Mouse (Mus musculus) MEL (cell line): ENCODE data around the gene Taf6l. TPM values are rescaled to one million over a fixed set of nuclear protein-coding genes. Genes with fewer than 3 reads are reported as not detected.

Source experiments
- DNase-seq: peaks from one replicate; pipeline ENCODE4 v3.0.0; 2011; ENCODE audit warnings: low read depth, low spot score
- H3K27ac ChIP-seq: 2 replicates; pipeline ENCODE4 v1.5.1; 2012; ENCODE audit warnings: low read depth, mild to moderate bottlenecking, control low read depth, low read length, moderate library complexity; ENCODE audit not compliant: control insufficient read depth
- H3K27me3 ChIP-seq, 2 experiments: fragments of 150-350 bp in 1 of 2; sonication (generic) in 1 of 2; 2 replicates each; pipeline ENCODE4 v1.6.1; 2012; ENCODE audit warnings: low read length in 2 of 2, mild to moderate bottlenecking in 2 of 2, improper control_type of control experiment in 1 of 2, moderate library complexity in 1 of 2; ENCODE audit not compliant: insufficient read depth in 2 of 2, control insufficient read depth in 1 of 2
- H3K36me3 ChIP-seq, 2 experiments: 2 replicates each; pipeline ENCODE4 v1.6.1; 2012 to 2014; ENCODE audit warnings: low read length in 2 of 2, improper control_type of control experiment in 1 of 2, inconsistent platforms in 1 of 2, mild to moderate bottlenecking in 1 of 2; ENCODE audit not compliant: insufficient read depth in 2 of 2, control insufficient read depth in 1 of 2
- H3K4me1 ChIP-seq, 2 experiments: fragments of 150-350 bp in 1 of 2; sonication (generic) in 1 of 2; 2 replicates each; pipeline ENCODE4 v1.6.1; 2012; ENCODE audit warnings: low read length in 2 of 2, improper control_type of control experiment in 1 of 2, mild to moderate bottlenecking in 1 of 2; ENCODE audit not compliant: insufficient read depth in 2 of 2, control insufficient read depth in 1 of 2
- H3K4me3 ChIP-seq, 2 experiments: fragments of 150-350 bp in 1 of 2; sonication (generic) in 1 of 2; 2 replicates each; pipeline ENCODE4 v1.5.1; 2012; ENCODE audit warnings: low read depth in 2 of 2, low read length in 2 of 2, mild to moderate bottlenecking in 2 of 2, moderate library complexity in 2 of 2, control low read depth in 1 of 2, improper control_type of control experiment in 1 of 2; ENCODE audit not compliant: control insufficient read depth in 1 of 2, insufficient read depth in 1 of 2
- H3K79me2 ChIP-seq: 2 replicates; pipeline ENCODE4 v1.6.1; 2012; ENCODE audit warnings: mild to moderate bottlenecking, low read length, moderate library complexity; ENCODE audit not compliant: control insufficient read depth, poor library complexity, insufficient read depth
- H3K9ac ChIP-seq: 2 replicates; pipeline ENCODE4 v1.6.1; 2012; ENCODE audit warnings: low read depth, mild to moderate bottlenecking, control low read depth, low read length, moderate library complexity; ENCODE audit not compliant: control insufficient read depth, poor library complexity, severe bottlenecking
- H3K9me3 ChIP-seq: fragments of 150-350 bp; sonication (generic); replicated peaks from 2 replicates; pipeline ENCODE4 v1.6.1; 2012; ENCODE audit warnings: mild to moderate bottlenecking, low read length, improper control_type of control experiment, moderate library complexity; ENCODE audit not compliant: insufficient read depth
- CHD2 ChIP-seq: IDR thresholded peaks from 2 replicates; pipeline ENCODE4 v1.6.1; 2011; ENCODE audit warnings: low read length, improper control_type of control experiment
- GABPA ChIP-seq: IDR thresholded peaks from 2 replicates; pipeline ENCODE4 v1.6.1; 2012; ENCODE audit warnings: low read depth, mild to moderate bottlenecking, inconsistent platforms, low read length, improper control_type of control experiment, moderate library complexity
- JUND ChIP-seq: IDR thresholded peaks from 2 replicates; pipeline ENCODE4 v1.6.1; 2011; ENCODE audit warnings: low read depth, mild to moderate bottlenecking, improper control_type of control experiment, low read length
- MAX ChIP-seq: IDR thresholded peaks from 2 replicates; pipeline ENCODE4 v1.6.1; 2011; ENCODE audit warnings: low read length, improper control_type of control experiment
- MXI1 ChIP-seq: IDR thresholded peaks from 2 replicates; pipeline ENCODE4 v1.6.1; 2011; ENCODE audit warnings: mild to moderate bottlenecking, low read depth, low read length, improper control_type of control experiment
- MYB ChIP-seq: IDR thresholded peaks from 2 replicates; pipeline ENCODE4 v1.6.1; 2011; ENCODE audit warnings: mild to moderate bottlenecking, low read depth, low read length, improper control_type of control experiment
- NELFE ChIP-seq: IDR thresholded peaks from 2 replicates; pipeline ENCODE4 v1.6.1; 2011; ENCODE audit warnings: low read depth, low read length, improper control_type of control experiment
- POLR2AphosphoS5 ChIP-seq: IDR thresholded peaks from 2 replicates; pipeline ENCODE4 v1.6.1; 2012; ENCODE audit warnings: low read depth, borderline replicate concordance, mild to moderate bottlenecking, inconsistent platforms, low read length, moderate library complexity, mixed read lengths
- RCOR1 ChIP-seq: IDR thresholded peaks from 2 replicates; pipeline ENCODE4 v1.6.1; 2012; ENCODE audit warnings: low read depth, mild to moderate bottlenecking, inconsistent platforms, low read length, improper control_type of control experiment
- SMC3 ChIP-seq: IDR thresholded peaks from 2 replicates; pipeline ENCODE4 v1.6.1; 2011; ENCODE audit warnings: low read depth, low read length, improper control_type of control experiment
- TCF12 ChIP-seq: IDR thresholded peaks from 2 replicates; pipeline ENCODE4 v1.6.1; 2014; ENCODE audit warnings: low read depth, mild to moderate bottlenecking, inconsistent platforms, low read length, improper control_type of control experiment, moderate library complexity
- USF1 ChIP-seq: IDR thresholded peaks from 2 replicates; pipeline ENCODE4 v1.6.1; 2014; ENCODE audit warnings: low read depth, mild to moderate bottlenecking, inconsistent platforms, low read length, improper control_type of control experiment, moderate library complexity
- ZC3H11A ChIP-seq: IDR thresholded peaks from 2 replicates; pipeline ENCODE4 v1.6.1; 2012; ENCODE audit warnings: low read depth, mild to moderate bottlenecking, inconsistent platforms, low read length, improper control_type of control experiment
- ZMIZ1 ChIP-seq: IDR thresholded peaks from 2 replicates; pipeline ENCODE4 v1.6.1; 2012; ENCODE audit warnings: low read depth, mild to moderate bottlenecking, inconsistent platforms, low read length, improper control_type of control experiment, moderate library complexity
- ZNF384 ChIP-seq: IDR thresholded peaks from 2 replicates; pipeline ENCODE4 v1.6.1; 2012; ENCODE audit warnings: low read depth, mild to moderate bottlenecking, inconsistent platforms, low read length, improper control_type of control experiment
- polyA plus RNA-seq, 2 experiments: library from polyadenylated mRNA; stranded (reverse) in 1 of 2; unstranded in 1 of 2; fragments of >175 nt in 1 of 2; fragments of >200 nt in 1 of 2; gene quantifications; 2 replicates each; pipeline versions ENCODE4 v1.2.1 to v1.2.4; 2012; ENCODE audit warnings: low replicate concordance in 2 of 2, low read depth in 1 of 2; ENCODE audit not compliant: insufficient read length in 2 of 2, insufficient read depth in 1 of 2, missing spikeins in 1 of 2
- total RNA-seq: library from RNA; depleted of rRNA; stranded (reverse); fragments of 300-350 nt; gene quantifications from 2 replicates; pipeline ENCODE4 v1.2.3, GENCODE M21; 2012

Taf6l gene
- total and polyA plus RNA-seq, 3 experiments: 18.3 to 25.5 TPM; not detected in 1

DNA sequence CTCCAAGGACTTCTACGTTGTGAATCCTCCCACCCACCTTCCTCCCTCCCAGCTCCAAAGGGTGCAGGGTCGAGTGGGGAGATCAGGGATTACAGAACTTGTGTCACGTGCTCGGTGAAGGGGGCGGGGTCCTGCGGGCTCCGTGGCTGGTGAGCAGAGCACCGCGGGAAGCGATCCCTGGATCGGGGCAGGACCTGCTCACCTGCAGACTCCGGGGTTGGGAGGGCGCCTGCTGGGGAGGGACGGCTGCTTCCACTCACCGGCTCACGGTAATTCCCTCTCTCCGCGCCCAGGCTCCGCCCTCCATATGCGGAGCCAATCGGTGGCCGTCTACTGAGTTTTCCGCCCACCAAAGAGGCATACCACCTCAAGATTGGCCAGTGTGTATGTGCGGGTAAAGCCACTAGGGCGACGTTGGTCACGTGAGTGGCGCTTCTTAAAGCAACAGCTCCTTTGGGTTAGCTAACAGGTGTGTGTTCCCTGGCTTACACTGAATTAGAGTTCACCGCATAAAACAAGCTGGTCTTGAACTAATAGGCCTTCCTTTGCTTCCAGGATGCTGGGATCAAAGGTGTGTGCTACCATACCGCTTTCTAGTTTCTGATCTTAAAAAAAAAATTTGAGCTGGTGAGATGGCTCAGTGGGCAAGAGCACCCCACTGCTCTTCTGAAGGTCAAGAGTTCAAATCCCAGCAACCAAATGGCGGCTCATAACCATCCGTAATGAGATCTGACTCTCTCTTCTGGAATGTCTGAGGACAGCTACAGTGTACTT, at the start of gene Taf6l (continued):
- TF ChIP-seq POLR2AphosphoS5 (no peak), SMC3 (no peak), USF1 (peak; percentile 95), ZMIZ1 (peak; percentile 82)
- TF ChIP-seq, all 39 proteins: peak for 17

DNA sequence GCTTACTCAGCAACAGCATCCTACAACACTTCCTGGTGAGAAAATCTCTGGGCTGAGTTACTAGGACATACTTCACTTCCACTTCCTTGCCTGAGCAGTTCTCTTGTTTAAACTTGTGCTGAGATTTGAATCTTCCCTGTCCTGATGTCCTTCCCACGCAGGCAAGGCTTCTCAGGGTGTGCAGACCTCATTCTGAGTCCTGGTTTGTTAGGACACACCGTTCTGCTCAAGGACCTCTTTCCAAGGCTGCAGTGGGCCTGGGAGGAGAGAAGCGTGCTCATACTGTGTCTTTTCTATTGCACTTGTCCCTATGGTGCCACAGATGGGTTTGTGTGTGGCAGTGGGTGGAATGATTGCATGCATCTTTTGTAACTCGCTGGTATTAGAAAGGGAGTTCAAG, 46.8 kb upstream of the Taf6l start:
- H3K36me3 ChIP-seq: peaks cover 5 to 32% of the 10 kb centered on the region in 2 experiments
- no peak overlapping the region for H3K4me3 ChIP-seq
- no peak overlapping the region for H3K27ac ChIP-seq

DNA sequence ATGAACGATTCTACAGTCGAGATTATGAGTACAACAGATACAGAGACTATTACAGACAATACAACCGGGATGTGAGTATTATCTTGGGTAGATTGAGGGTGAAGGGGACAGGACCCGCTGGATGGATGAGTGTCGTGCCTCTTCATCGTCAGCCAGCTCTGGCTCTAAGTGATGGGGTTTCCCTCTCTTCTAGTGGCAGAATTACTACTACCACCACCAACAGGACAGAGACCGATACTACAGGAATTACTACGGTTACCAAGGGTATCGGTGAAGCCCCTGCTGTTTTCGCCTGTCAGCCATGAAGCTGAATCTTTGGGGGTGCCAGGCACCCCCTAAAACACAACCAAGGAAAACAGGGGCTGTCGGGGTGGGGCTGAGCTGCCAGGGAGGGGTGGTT, 45.0 kb upstream of the Taf6l start:
- Histone ChIP-seq H3K4me1 (no peaks in the 10 kb centered on the region; a peak in 1 of 4 replicates), H3K79me2 (peaks cover 3% of the 10 kb centered on the region; the same call in 1 of the 2 replicates), H3K27ac (no peak overlapping the region), H3K9me3 (no peaks in the 10 kb centered on the region), H3K4me3 (no peak overlapping the region), H3K27me3 (no peaks in the 10 kb centered on the region), H3K36me3 (peaks cover 0 to 49% of the 10 kb centered on the region in 2 experiments; a peak in 3 of 4 replicates), H3K9ac (no peak overlapping the region)
- no peak for TF ChIP-seq RCOR1
- no peak for TF ChIP-seq JUND
- no peak for TF ChIP-seq NELFE
- no peak for TF ChIP-seq ZNF384
- no peak for TF ChIP-seq MXI1
- no peak for TF ChIP-seq CHD2
- TF ChIP-seq MAX: no peak
- TF ChIP-seq GABPA: no peak
- DNase-seq: no peak

More for the DNA sequence above, 46.8 kb upstream of the Taf6l start:
- TF ChIP-seq ZC3H11A: no peak
- TF ChIP-seq TCF12: no peak
- TF ChIP-seq MYB: no peak
- Histone ChIP-seq H3K79me2 (peaks cover 1% of the 10 kb centered on the region; the same call in 1 of the 2 replicates), H3K27me3 (no peaks in the 10 kb centered on the region), H3K9me3 (no peaks in the 10 kb centered on the region), H3K9ac (no peak overlapping the region), H3K4me1 (peaks cover 0 to 3% of the 10 kb centered on the region in 2 experiments; a peak in 3 of 4 replicates)
- no peak for DNase-seq
